Mouse (Mus musculus) central nervous system, embryonic 18 days (tissue): Measurements from ENCODE around the gene Tmem213. TPM values are rescaled to one million over a fixed set of nuclear protein-coding genes. Genes with fewer than 3 reads are reported as not detected.

Experiments
- polyA plus RNA-seq: library from polyadenylated mRNA; depleted of rRNA; stranded (reverse); fragments of >200 nt; gene quantifications from 2 replicates; pipeline ENCODE4 v1.2.3, GENCODE M21; 2012; rRNA removed

Gene Tmem213
- polyA plus RNA-seq: not detected in 2 replicates

DNA sequence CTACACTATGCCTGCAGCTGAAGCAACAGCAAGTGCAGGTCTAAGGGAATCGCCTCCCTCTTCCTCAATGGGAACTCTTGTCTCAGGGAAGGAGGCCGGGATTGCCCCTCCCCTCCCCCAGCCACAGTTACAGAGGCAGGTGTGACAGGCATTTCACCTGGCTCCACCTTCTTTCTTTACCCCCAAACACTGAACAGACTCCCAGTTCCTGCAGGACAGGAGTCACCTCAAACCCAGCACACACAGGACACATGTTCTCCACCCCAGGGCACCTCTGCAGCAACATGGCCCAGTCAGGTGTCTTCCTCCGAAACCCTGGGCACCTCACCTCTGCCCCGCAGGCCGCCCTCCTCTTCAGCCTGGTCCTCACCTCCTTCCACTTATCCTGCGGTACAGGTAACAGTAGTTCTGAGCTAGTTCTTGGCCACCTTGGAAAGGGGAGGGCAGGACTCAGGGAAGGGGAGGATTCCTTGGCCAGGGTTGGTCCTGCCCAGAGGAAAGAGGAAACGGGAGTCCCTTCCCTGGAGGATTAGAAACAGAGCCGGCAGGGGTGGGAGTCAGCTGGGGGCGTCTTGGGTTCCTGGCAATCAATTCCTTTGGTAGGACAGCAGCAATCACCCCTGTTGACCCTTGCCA lies at the start of gene Tmem213:
Gene Tmem213, plus strand, starts transcription at position 96 of the 636 bp plus-strand sequence.

DNA sequence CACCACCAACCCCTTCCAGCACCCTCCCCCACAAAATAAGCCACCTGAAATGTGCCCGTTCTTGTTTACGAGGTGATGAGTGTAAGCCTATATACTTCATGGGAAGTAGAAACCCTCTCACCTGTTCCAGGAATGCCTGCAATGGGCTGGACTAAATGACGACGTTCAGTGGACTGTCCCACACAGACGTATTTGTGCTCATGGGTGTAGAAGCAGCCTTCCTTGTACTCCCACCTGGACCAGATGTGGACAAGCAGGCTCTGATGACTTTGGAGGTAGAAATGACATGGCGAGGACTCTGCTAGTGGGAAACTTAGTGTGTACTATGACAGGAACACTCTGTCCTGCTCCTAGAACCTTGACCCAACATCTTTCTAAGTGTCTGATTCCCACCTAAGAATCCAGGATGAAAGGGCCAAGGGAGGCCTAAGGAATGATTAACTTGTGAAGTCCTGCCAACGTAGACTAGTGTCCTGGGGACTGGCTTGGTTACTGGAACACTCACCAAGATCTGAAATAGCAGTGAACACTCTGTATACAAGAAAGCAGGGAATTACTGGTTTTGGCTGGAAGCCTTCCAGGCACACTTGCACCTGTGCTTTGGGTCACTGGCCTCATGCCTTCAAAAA lies 15.3 kb downstream of the Tmem213 start, which contains the start of gene Atp6v0a4:
Gene Atp6v0a4, minus strand, starts transcription at position 380 of the 629 bp plus-strand sequence.

Other genes starting within 250 kb of the Tmem213 start
- gene Trim24, start 238.4 kb upstream of the Tmem213 start, polyA plus RNA-seq: 45.0 and 46.4 TPM in 2 replicates
- 0.10 and 0.25 TPM in 2 replicates for gene Svopl, start 62.3 kb upstream of the Tmem213 start, polyA plus RNA-seq
- gene Atp6v0a4, start 15.3 kb downstream of the Tmem213 start, polyA plus RNA-seq: 0.32 and 0.66 TPM in 2 replicates
- gene D630045J12Rik, start 144.8 kb downstream of the Tmem213 start, polyA plus RNA-seq: 33.8 and 39.1 TPM in 2 replicates
- 15.1 and 16.4 TPM in 2 replicates for gene Zc3hav1l, start 190.0 kb downstream of the Tmem213 start, polyA plus RNA-seq
- gene Zc3hav1, start 245.3 kb downstream of the Tmem213 start, polyA plus RNA-seq: 1.8 TPM in 2 replicates